Mouse (Mus musculus) regulatory T cell (primary cell): ENCODE data around the gene Vps33a.

Source experiments
- in situ Hi-C: fragments of 300-600 bp; cut with MboI, MseI; formaldehyde crosslinking; loops from one replicate; pipeline ENCODE4 v1.15.1; 2025; ENCODE audit warnings: high pct_unique_total_duplicates

Vps33a gene

GRCm38 (mm10) chr5:123572357-123573186 lies at the start of gene Vps33a:
Gene Vps33a, minus strand, starts transcription at chr5:123573038.
- in situ Hi-C loops = no loop called here

GRCm38 (mm10) chr5:123622421-123622820 lies 49.6 kb upstream of the Vps33a start:
- in situ Hi-C loops = no loop called here

- in situ Hi-C loops = loop anchor here (10.0 kb wide), 1 partner anchor 174 kb away; no protein-coding TSS in a partner anchor
These were observed 45.7 kb upstream of the Vps33a start for GRCm38 (mm10) chr5:123618558-123618957.

GRCm38 (mm10) chr5:123614246-123614645 lies 41.4 kb upstream of the Vps33a start:
- in situ Hi-C loops = loop anchor here (10.0 kb wide), 1 partner anchor 169 kb away; no protein-coding TSS in a partner anchor

- in situ Hi-C loops = loop anchor here (10.0 kb wide), 1 partner anchor 165 kb away; no protein-coding TSS in a partner anchor
These were observed 37.0 kb upstream of the Vps33a start for GRCm38 (mm10) chr5:123609843-123610242.

GRCm38 (mm10) chr5:123609416-123609815 lies 36.6 kb upstream of the Vps33a start:
- in situ Hi-C loops = no loop called here

GRCm38 (mm10) chr5:123607211-123607669 lies 34.4 kb upstream of the Vps33a start:
- in situ Hi-C loops = no loop called here

GRCm38 (mm10) chr5:123603496-123603895 lies 30.7 kb upstream of the Vps33a start:
- in situ Hi-C loops = no loop called here

- in situ Hi-C loops = no loop called here
These were observed 29.3 kb upstream of the Vps33a start for GRCm38 (mm10) chr5:123602174-123602573.

GRCm38 (mm10) chr5:123599319-123599718 lies 26.5 kb upstream of the Vps33a start:
- in situ Hi-C loops = no loop called here

GRCm38 (mm10) chr5:123593622-123594280 lies 20.9 kb upstream of the Vps33a start:
- in situ Hi-C loops = no loop called here

- in situ Hi-C loops = no loop called here
These were observed 7.2 kb upstream of the Vps33a start for GRCm38 (mm10) chr5:123580043-123580442.

- in situ Hi-C loops = no loop called here
These were observed 3.9 kb upstream of the Vps33a start for GRCm38 (mm10) chr5:123576696-123577095.

- in situ Hi-C loops = no loop called here
These were observed 524 bp upstream of the Vps33a start for GRCm38 (mm10) chr5:123573362-123573761.

- in situ Hi-C loops = no loop called here
These were observed 11.7 kb downstream of the Vps33a start for GRCm38 (mm10) chr5:123561128-123561527.

- in situ Hi-C loops = no loop called here
These were observed 13.2 kb downstream of the Vps33a start for GRCm38 (mm10) chr5:123559588-123559987.

GRCm38 (mm10) chr5:123556451-123556850 lies 16.4 kb downstream of the Vps33a start:
- in situ Hi-C loops = no loop called here

- in situ Hi-C loops = no loop called here
These were observed 17.1 kb downstream of the Vps33a start for GRCm38 (mm10) chr5:123555693-123556092.

- in situ Hi-C loops = no loop called here
These were observed 39.0 kb downstream of the Vps33a start for GRCm38 (mm10) chr5:123533801-123534200.

- in situ Hi-C loops = no loop called here
These were observed 42.8 kb downstream of the Vps33a start for GRCm38 (mm10) chr5:123530056-123530455.

- in situ Hi-C loops = no loop called here
These were observed 44.2 kb downstream of the Vps33a start for GRCm38 (mm10) chr5:123528641-123529040.

GRCm38 (mm10) chr5:123525916-123526495 lies 46.8 kb downstream of the Vps33a start:
- in situ Hi-C loops = no loop called here
